Mouse (Mus musculus) gastrocnemius, postnatal 4 days (tissue): ENCODE results near the gene S100a14. TPM values are rescaled to one million over a fixed set of nuclear protein-coding genes. Genes with fewer than 3 reads are reported as not detected.

Experiments used
- DNase-seq, 2 experiments: peaks; one replicate each; pipeline ENCODE4 v3.0.0; 2021 to 2022; ENCODE audit warnings: low spot score in 2 of 2, mixed read lengths in 2 of 2
- long read RNA-seq, 2 experiments: library from polyadenylated mRNA; stranded (forward); transcript quantifications; one replicate each; pipeline ENCODE4 v2.0.0; 2021
- total RNA-seq, 2 experiments: library from RNA; stranded (reverse); gene quantifications; 2 replicates each; pipeline ENCODE4 v1.2.3; 2021

The S100a14 gene
- total RNA-seq: 1 to 10 TPM in 1 of 2 experiments, under 1 TPM in 1; 0.64 to 1.1 TPM
- long read RNA-seq, experiment 1, partial matches to known transcripts: 0 of 3 reads
- long read RNA-seq, experiment 1, other reads (novel, unspliced or antisense): 0 of 3 reads
- long read RNA-seq, experiment 2: 0 reads

DNA sequence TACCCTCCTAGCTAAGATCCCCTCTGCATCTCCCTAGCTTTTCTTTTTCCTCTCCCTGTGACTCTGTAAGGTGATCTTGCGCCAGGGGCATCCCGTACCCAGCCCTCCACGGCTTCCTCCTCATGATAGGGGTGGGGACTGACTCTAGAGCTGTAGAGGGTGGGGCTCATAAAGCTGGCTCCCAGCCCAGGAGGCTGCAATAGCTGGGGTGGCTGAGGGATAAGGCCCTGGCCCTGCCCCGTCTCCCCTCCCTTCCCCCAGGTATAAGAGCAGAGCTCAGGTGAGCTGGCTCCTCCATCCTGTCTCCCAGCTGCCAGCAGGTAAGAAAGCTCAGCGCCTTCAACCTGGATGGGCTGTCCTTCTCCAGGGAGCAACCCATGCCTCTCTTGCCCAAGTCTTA lies at the start of gene S100a14:
TSS of gene S100a14 (plus strand) at position 277 of the 400 bp plus-strand sequence.
- no peak for DNase-seq

DNA sequence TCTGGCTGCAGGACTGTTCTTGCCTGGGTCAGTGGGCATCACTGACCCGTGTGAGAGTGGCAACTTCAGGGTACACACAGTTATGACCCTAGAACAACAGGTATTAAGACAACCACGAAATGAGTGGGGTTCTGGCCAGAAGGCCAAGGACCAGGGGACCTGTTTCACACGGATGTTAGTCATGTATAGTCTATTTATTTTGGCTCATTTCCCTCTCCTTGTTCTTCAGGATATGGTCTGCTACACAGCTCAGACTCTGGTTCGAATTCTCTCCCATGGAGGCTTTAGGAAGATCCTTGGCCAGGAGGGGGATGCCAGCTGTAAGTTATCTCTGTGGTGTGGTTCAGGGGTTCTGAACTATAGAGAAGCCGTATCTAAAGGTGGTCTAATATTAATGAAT lies 39.7 kb upstream of the S100a14 start:
- no peak for DNase-seq

DNA sequence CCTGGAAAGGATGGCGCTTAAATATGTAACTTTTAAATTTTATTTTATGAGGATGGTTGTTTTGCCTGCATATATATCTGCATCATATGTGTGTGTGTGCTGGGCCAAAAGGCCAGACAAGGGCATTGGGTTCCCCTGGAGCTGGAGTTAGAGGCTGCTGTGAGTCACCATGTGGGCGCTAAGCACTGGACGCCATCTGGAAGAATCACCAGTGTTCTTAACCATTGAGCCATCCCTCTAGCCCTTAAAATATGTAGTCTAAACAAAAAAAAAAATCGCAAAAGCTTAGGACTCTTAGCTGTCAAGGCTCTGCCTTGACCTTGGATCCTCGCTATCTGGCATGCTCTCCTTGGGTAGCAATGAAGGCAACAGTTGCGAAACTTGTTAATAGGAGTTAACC lies 38.1 kb upstream of the S100a14 start:
- DNase-seq: no peak

DNA sequence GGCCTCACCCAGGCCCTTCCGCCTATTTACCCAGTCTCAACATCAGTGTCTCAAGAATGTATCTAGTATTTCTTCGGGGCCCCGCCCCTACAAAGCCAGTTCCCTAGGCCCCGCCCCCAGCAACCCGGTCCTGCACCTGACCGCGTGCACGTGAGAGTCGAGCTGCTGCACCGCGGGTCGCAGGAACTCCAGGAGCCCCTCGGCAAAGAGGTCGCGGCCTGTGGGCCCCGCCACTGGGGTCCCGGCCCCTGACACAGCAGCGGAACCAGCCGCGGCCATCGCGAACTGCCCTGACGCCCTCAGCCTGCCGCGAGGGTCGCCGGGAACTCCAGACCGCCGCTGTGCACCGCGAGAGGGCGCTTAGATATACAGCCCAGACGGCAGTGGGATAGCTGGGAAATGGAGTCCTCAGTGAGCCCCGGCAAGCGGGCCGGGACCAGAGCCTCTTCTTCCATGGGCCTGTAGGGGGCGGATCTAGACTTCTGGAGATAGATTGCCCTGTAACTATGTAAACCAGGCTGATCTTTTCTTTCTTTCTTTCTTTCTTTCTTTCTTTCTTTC lies 35.9 kb upstream of the S100a14 start, which contains the start of gene Snapin:
TSS of gene Snapin (minus strand) at position 338 of the 561 bp plus-strand sequence.
- DNase-seq: peak; percentile 88 to 96

DNA sequence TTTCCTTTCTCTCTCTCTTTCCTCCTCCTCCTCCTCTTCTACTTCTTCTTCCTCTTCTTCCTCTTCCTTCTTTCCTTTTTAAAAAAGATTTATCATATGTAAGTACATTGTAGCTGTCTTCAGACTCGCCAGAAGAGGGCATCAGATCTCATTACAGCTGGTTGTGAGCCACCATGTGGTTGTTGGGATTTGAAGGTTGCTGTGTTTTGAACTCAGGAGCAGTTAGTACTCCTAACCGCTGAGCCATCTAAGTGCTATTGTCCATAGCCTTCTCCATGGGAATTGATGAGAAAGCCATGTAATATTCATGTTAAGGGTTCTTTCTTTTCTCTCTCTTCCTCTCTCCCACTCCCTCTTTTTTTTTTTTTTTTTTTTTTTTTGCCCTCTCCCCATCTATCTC lies 35.3 kb upstream of the S100a14 start:
- DNase-seq: no peak

DNA sequence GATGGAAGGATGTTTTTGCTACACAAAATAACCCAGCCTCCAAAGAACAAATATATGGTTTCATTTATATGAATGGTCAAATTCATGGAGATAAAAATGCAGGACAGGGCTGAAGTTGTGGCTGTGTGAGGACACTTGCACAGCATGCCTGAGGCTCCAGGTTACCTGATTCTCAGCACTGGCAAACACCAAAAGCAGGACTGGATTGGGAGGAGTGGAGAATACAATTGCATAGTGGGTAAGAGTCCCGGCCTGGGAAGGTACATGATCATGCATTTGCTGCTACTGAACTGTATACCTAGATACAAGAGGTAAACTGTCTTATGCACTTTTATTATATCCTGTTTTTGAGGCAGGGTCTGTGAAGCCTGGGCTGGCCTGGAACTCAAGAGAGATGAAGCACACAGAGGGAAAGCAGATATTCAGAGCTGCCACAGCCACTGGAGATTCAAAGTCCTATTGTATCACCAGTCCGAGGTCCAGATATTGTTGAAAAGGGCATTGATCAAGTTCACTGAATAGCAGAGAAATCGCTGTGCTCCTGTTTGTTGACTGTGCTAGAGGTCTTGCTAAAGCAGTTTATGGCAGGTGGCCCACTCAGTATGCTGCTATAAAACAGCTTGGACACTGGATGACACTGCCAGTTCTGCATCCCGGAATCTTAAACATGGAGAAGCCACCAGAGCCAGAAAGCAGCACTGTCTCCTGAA lies 32.7 kb upstream of the S100a14 start:
- DNase-seq: no peak

- DNase-seq: no peak
Measured at GRCm38 (mm10) chr3:90495850-90496525, 30.7 kb upstream of the S100a14 start.

GRCm38 (mm10) chr3:90497597-90497996 lies 29.1 kb upstream of the S100a14 start:
- no peak for DNase-seq

- no peak for DNase-seq
Measured at GRCm38 (mm10) chr3:90503444-90503843, 23.2 kb upstream of the S100a14 start.

DNA sequence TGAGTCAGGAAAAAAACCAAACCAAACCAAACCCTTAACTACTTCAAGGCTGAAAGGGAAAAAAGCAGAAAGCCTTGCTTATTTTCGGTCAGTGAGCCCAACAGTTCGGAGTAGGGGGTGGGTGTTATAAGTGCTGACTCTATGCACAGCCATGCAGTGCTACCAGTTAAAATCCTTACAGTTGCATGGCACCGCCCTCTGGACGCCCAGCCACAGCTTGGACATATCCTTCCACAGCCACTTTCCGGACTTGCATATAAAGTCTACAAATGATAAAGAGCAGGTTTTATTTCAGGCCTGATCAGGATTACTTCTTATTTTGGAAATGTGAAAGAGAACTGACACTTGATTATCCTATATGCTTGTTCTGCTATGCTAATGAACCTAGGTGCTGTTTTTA lies 21.4 kb upstream of the S100a14 start:
- DNase-seq: no peak

DNA sequence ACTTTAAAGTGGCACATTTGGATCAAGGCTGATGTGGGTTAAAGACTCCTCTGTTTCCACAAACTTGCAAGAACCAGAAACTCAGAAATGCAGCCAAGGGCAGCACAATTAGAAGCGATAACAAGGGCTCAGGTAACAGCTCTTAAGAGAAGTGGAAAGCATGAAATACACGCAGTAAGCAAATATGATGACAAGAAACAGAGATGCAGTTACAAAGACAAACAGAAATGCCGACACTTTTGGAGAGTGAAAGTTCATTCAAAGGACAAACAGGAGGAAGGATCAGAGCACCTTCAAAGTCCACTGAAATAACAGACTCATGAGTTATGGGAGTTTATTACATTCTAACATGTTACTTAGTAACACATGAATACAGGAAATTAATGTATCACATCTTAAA lies 20.3 kb upstream of the S100a14 start:
- DNase-seq: no peak

- no peak for DNase-seq
Measured at GRCm38 (mm10) chr3:90508287-90508949, 18.2 kb upstream of the S100a14 start.

- peak; percentile 99 to 100 for DNase-seq
Measured at GRCm38 (mm10) chr3:90508950-90509746, 17.5 kb upstream of the S100a14 start, which contains the start of gene Chtop. Gene Chtop, minus strand, starts transcription at chr3:90509498.

DNA sequence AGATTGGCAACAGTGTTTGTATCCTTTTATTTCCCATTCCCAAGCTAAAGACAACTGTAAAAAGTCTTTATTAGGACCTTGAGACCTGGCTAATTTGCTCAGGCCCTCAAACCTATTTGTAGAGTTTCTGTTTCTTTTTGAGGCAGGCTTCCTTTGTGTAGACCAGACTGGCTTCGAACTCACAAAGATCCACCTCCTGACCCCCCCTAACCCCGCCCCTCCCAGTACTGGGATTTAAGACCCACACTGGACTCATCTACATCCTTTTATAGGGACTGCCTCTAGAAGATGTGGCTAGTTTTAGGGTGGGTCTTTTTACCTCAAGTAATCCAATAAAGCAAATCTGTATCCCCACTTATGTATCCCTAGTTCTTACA lies 16.9 kb upstream of the S100a14 start:
- DNase-seq: no peak

- DNase-seq: no peak
Measured at GRCm38 (mm10) chr3:90512276-90512675, 14.4 kb upstream of the S100a14 start.

DNA sequence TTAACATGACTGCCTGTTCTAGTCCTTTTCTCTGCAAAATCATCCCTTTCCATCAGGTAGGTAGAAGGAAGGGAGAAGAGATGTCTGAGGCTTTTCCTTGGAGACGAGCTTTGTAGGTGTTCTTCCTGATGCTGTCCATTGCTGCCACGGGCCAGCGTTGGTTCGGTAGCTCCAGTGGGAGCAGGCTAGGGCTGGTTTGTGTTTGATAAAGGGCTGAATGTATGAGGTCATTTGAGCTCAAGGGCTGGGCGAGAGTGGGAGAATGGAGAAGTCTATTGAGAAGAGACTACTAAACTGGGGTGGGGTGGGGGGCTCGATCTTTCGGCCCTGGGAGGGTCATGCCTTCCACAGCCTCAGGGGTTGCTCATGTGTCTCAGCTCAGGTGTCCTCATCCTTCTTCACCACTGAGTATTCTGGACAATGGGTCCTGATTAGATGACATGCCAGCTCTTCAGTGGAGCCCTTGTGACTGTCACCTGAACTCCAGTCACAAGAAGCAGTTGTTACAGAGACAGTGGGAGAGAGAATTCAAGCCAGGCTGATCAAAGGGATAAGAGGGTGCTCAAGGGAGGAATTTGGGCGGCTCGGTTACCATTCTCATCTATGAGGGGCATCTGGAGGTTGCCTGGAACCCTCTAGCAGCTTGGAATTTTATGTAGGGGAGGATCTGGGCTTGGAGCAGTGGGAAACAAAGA lies 13.6 kb upstream of the S100a14 start:
- no peak for DNase-seq

DNA sequence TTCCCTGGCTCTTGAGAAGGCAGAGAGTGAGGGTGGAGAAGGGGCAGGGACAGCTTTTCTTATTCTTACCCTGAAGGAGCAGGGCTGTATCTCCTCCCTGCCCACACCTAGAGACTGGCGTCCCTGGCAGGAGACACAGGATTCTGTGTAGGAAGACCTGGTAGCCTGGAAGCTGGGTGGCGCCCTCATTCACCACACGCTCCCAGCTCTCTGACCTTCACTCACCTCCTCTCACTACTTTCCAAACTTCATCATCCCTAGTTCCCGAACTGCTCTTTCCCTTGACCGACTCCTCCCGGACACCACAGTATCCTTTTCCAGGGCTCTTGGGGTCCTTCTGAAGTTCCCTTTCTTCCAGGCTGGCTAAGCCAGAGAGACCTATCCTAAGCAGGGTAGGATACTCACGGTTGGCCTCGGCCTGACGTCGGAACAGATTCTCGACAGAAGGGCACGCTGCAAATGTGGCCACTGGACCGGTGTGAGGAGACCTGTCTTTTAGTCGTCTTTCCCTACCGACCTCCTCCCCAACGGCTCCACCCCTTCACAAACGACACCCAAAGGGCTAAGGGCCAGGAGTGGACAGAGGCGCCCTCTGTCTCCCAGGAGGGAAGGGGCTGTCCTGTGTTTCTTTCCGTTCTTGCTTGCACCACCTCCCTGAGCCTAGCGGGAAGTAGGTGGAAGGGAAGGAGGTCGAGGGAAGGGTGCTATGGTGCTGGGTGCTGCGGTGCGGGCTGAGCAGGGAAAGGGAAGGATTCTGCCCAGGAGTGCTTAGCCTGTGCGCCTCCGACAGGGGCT lies 12.7 kb upstream of the S100a14 start, which contains the start of the genes S100a1 and S100a13:
TSS of gene S100a1 (minus strand) at position 597 of the 795 bp plus-strand sequence.
TSS of gene S100a13 (plus strand) at position 640 of the 795 bp plus-strand sequence.
- DNase-seq: peak in 1 of 2 experiments; percentile 52

DNA sequence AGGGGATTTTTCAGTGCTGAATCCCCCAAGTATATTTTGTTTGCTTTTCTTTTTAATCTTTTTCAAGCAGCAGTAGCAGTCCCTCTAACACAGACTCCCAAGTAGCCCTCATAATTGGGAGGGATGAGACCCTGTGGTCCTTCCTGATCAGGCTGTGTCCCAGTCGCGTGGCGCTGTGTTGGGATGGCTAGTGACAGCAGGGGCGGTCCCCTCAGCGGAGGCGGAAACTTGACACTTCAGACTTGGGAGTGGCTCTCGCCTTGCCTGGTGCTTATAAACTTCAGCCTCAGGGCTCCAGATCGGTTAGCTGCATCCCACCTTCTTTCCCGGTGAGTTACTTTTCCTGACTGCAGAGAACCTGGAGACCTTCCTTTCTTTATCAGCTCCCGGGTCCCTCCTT lies 12.0 kb upstream of the S100a14 start:
- peak; percentile 40 to 72 for DNase-seq

DNA sequence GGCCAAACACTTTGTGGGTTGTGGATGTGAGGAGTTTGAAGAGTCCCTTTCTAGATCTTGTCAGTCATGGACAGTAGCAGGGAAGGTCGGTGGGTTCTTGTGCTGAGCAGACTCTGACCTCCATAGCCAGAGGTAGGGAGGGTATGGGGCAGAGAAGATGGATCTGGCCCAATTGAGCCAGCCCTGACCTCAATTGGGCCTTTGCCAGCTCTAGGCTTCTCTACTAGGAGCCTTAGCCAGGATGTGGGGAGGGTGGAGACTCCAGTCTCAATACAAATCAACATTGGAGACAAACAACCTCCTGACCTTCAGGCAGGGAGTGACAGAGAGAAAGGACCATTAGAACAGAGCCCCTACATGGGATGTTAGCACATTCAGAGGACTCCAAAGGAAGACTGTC lies 11.4 kb upstream of the S100a14 start:
- DNase-seq: no peak
